Mouse (Mus musculus) lung, postnatal 14 days (tissue): ENCODE results near the gene Zfp322a.
"Not testable (repeated sequence)": the region's sequence is repeated elsewhere in the genome, so short reads cannot be mapped to it uniquely, and the experiment has no call there.

Experiments
- DNase-seq: peaks from one replicate; pipeline ENCODE4 v3.0.0; 2021

Zfp322a gene

GRCm38 (mm10) chr13:23312909-23313669 is 55.9 kb downstream of the Zfp322a start:
- no peak for DNase-seq

- no peak for DNase-seq
Observed at GRCm38 (mm10) chr13:23310036-23310435, 59.0 kb downstream of the Zfp322a start.

- no peak for DNase-seq
Observed at GRCm38 (mm10) chr13:23309495-23310011, 59.5 kb downstream of the Zfp322a start.

GRCm38 (mm10) chr13:23308639-23309307 is 60.2 kb downstream of the Zfp322a start:
- DNase-seq, result not testable (repeated sequence)

GRCm38 (mm10) chr13:23307069-23307814 is 61.8 kb downstream of the Zfp322a start:
- no peak for DNase-seq

- DNase-seq, result no peak
Observed at GRCm38 (mm10) chr13:23306707-23307068, 62.3 kb downstream of the Zfp322a start.
